Mouse (Mus musculus): Measurements from ENCODE around the gene Cenph. TPM values are rescaled to one million over a fixed set of nuclear protein-coding genes. Genes with fewer than 3 reads are reported as not detected.
"Not testable (repeated sequence)": the region's sequence is repeated elsewhere in the genome, so short reads cannot be mapped to it uniquely, and the experiment has no call there.

Gene Cenph
- polyA plus RNA-seq, 1 experiment from 2014 or later, result 65.7 TPM

GRCm38 (mm10) chr13:100743346-100744035, 32.2 kb downstream of the Cenph start:
- peak overlapping the region; percentile 93 for H3K27ac ChIP-seq (replicated peaks)
- H3K36me3 ChIP-seq (replicated peaks), result peaks cover 4% of the 10 kb centered on the region
- DNase-seq (ENCODE audit: low spot score), result no peak
- no peaks in the 10 kb centered on the region for H3K9me3 ChIP-seq
- no peaks in the 10 kb centered on the region for H3K27me3 ChIP-seq (replicated peaks; ENCODE audit: low read depth, poor library complexity, severe bottlenecking)
- WGBS, result 72% methylated on average over 11 of the region's 11 CpGs
- H3K4me3 ChIP-seq, result peak overlapping the region; percentile 81
- H3K4me1 ChIP-seq, result peaks cover 12% of the 10 kb centered on the region

- H3K36me3 ChIP-seq (replicated peaks), result peaks cover 10% of the 10 kb centered on the region
Observed at GRCm38 (mm10) chr13:100742831-100743230, 32.9 kb downstream of the Cenph start.

GRCm38 (mm10) chr13:100732756-100733155, 42.9 kb downstream of the Cenph start:
- H3K4me3 ChIP-seq, result no peak overlapping the region
- H3K4me1 ChIP-seq, result peaks cover 13% of the 10 kb centered on the region
- DNase-seq (ENCODE audit: low spot score), result no peak
- H3K27me3 ChIP-seq (replicated peaks; ENCODE audit: low read depth, poor library complexity, severe bottlenecking), result no peaks in the 10 kb centered on the region
- peaks cover 38% of the 10 kb centered on the region for H3K36me3 ChIP-seq (replicated peaks)
- 93% methylated on average over 2 of the region's 2 CpGs for WGBS
- H3K9me3 ChIP-seq, result no peaks in the 10 kb centered on the region
- H3K27ac ChIP-seq (replicated peaks), result no peak overlapping the region

More at GRCm38 (mm10) chr13:100742831-100743230, 32.9 kb downstream of the Cenph start:
- 86% methylated on average over 5 of the region's 5 CpGs for WGBS
- Histone ChIP-seq H3K27ac (replicated peaks) (no peak overlapping the region), H3K27me3 (replicated peaks; ENCODE audit: low read depth, poor library complexity, severe bottlenecking) (no peaks in the 10 kb centered on the region), H3K4me3 (no peak overlapping the region), H3K9me3 (no peaks in the 10 kb centered on the region), H3K4me1 (peaks cover 12% of the 10 kb centered on the region)
- DNase-seq (ENCODE audit: low spot score), result no peak

- H3K9me3 ChIP-seq; DNase-seq (ENCODE audit: low spot score); H3K27me3 ChIP-seq (replicated peaks; ENCODE audit: low read depth, poor library complexity, severe bottlenecking): not testable (repeated sequence)
- Histone ChIP-seq H3K4me3 (peak overlapping the region; percentile 90), H3K4me1 (peaks cover 13% of the 10 kb centered on the region), H3K36me3 (replicated peaks) (peaks cover 42% of the 10 kb centered on the region), H3K27ac (replicated peaks) (peak overlapping the region; percentile 93)
- 93% methylated on average over 6 of the region's 6 CpGs for WGBS
Observed at GRCm38 (mm10) chr13:100731462-100732046, 44.1 kb downstream of the Cenph start.

- peak within 1 kb of the TSS; percentile 93 for H3K27ac ChIP-seq (replicated peaks)
Observed at GRCm38 (mm10) chr13:100730861-100731176, 44.9 kb downstream of the Cenph start, which contains the start of gene Cdk7. Gene Cdk7 (minus strand): TSS chr13:100730939.

GRCm38 (mm10) chr13:100730153-100730860, 45.4 kb downstream of the Cenph start:
- peaks cover 45% of the 10 kb centered on the region for H3K36me3 ChIP-seq (replicated peaks)
- no peaks in the 10 kb centered on the region for H3K9me3 ChIP-seq
- H3K4me3 ChIP-seq, result peak overlapping the region; percentile 90
- H3K4me1 ChIP-seq, result peaks cover 13% of the 10 kb centered on the region
- no peaks in the 10 kb centered on the region for H3K27me3 ChIP-seq (replicated peaks; ENCODE audit: low read depth, poor library complexity, severe bottlenecking)
- 1% methylated on average over 30 of the region's 30 CpGs for WGBS
- DNase-seq (ENCODE audit: low spot score), result peak; percentile 27
- H3K27ac ChIP-seq (replicated peaks), result peak overlapping the region; percentile 93

More at GRCm38 (mm10) chr13:100730861-100731176, 44.9 kb downstream of the Cenph start, which contains the start of gene Cdk7:
- Histone ChIP-seq H3K4me3 (peak within 1 kb of the TSS; percentile 90), H3K27me3 (replicated peaks; ENCODE audit: low read depth, poor library complexity, severe bottlenecking) (no peaks in the 10 kb centered on the region), H3K4me1 (peaks cover 13% of the 10 kb centered on the region), H3K9me3 (no peaks in the 10 kb centered on the region), H3K36me3 (replicated peaks) (peaks cover 44% of the 10 kb centered on the region)
- WGBS, result under 1% methylated on average over 19 of the region's 19 CpGs
- peak; percentile 96 for DNase-seq (ENCODE audit: low spot score)

GRCm38 (mm10) chr13:100728530-100728929, 47.2 kb downstream of the Cenph start:
- H3K9me3 ChIP-seq; H3K27me3 ChIP-seq (replicated peaks; ENCODE audit: low read depth, poor library complexity, severe bottlenecking); DNase-seq (ENCODE audit: low spot score); H3K27ac ChIP-seq (replicated peaks); H3K4me3 ChIP-seq: not testable (repeated sequence)
- peaks cover 57% of the 10 kb centered on the region for H3K36me3 ChIP-seq (replicated peaks)
- H3K4me1 ChIP-seq, result peaks cover 13% of the 10 kb centered on the region
- WGBS, result 92% methylated on average over 4 of the region's 4 CpGs

GRCm38 (mm10) chr13:100728086-100728485, 47.6 kb downstream of the Cenph start:
- Histone ChIP-seq H3K9me3 (no peaks in the 10 kb centered on the region), H3K4me3 (no peak overlapping the region), H3K4me1 (peaks cover 13% of the 10 kb centered on the region), H3K27me3 (replicated peaks; ENCODE audit: low read depth, poor library complexity, severe bottlenecking) (no peaks in the 10 kb centered on the region), H3K27ac (replicated peaks) (no peak overlapping the region), H3K36me3 (replicated peaks) (peaks cover 62% of the 10 kb centered on the region)
- no peak for DNase-seq (ENCODE audit: low spot score)
- WGBS, result 94% methylated on average over 5 of the region's 5 CpGs

GRCm38 (mm10) chr13:100725194-100725593, 50.5 kb downstream of the Cenph start:
- no peak overlapping the region for H3K27ac ChIP-seq (replicated peaks)
- DNase-seq (ENCODE audit: low spot score), result no peak
- 90% methylated on average over 10 of the region's 10 CpGs for WGBS
- peaks cover 91% of the 10 kb centered on the region for H3K36me3 ChIP-seq (replicated peaks)
- H3K27me3 ChIP-seq (replicated peaks; ENCODE audit: low read depth, poor library complexity, severe bottlenecking), result no peaks in the 10 kb centered on the region
- no peaks in the 10 kb centered on the region for H3K9me3 ChIP-seq
- peaks cover 13% of the 10 kb centered on the region for H3K4me1 ChIP-seq
- H3K4me3 ChIP-seq, result no peak overlapping the region

GRCm38 (mm10) chr13:100724051-100724754, 51.5 kb downstream of the Cenph start:
- WGBS, result 89% methylated on average over 7 of the region's 7 CpGs
- H3K27me3 ChIP-seq (replicated peaks; ENCODE audit: low read depth, poor library complexity, severe bottlenecking), result no peaks in the 10 kb centered on the region
- H3K27ac ChIP-seq (replicated peaks), result no peak overlapping the region
- no peaks in the 10 kb centered on the region for H3K9me3 ChIP-seq
- peaks cover 100% of the 10 kb centered on the region for H3K36me3 ChIP-seq (replicated peaks)
- H3K4me1 ChIP-seq, result peaks cover 5% of the 10 kb centered on the region
- no peak for DNase-seq (ENCODE audit: low spot score)
- H3K4me3 ChIP-seq, result no peak overlapping the region

GRCm38 (mm10) chr13:100721656-100722055, 54.0 kb downstream of the Cenph start:
- Histone ChIP-seq H3K27me3 (replicated peaks; ENCODE audit: low read depth, poor library complexity, severe bottlenecking) (no peaks in the 10 kb centered on the region), H3K27ac (replicated peaks) (no peak overlapping the region), H3K36me3 (replicated peaks) (peaks cover 99% of the 10 kb centered on the region), H3K9me3 (no peaks in the 10 kb centered on the region), H3K4me1 (no peaks in the 10 kb centered on the region), H3K4me3 (no peak overlapping the region)
- 86% methylated on average over 5 of the region's 5 CpGs for WGBS
- DNase-seq (ENCODE audit: low spot score), result no peak

GRCm38 (mm10) chr13:100715467-100715866, 60.2 kb downstream of the Cenph start:
- H3K36me3 ChIP-seq (replicated peaks), result peaks cover 99% of the 10 kb centered on the region
- no peak for DNase-seq (ENCODE audit: low spot score)

More at GRCm38 (mm10) chr13:100715467-100715866, 60.2 kb downstream of the Cenph start:
- WGBS, result 92% methylated on average over 6 of the region's 6 CpGs
- Histone ChIP-seq H3K27me3 (replicated peaks; ENCODE audit: low read depth, poor library complexity, severe bottlenecking) (no peaks in the 10 kb centered on the region), H3K27ac (replicated peaks) (no peak overlapping the region), H3K4me1 (no peaks in the 10 kb centered on the region), H3K9me3 (no peaks in the 10 kb centered on the region), H3K4me3 (no peak overlapping the region)

Measured in embryonic facial prominence, embryonic 10.5 days (tissue).